9 mouse cellular contexts compared by ENCODE assay signal in the genomic region with DNA sequence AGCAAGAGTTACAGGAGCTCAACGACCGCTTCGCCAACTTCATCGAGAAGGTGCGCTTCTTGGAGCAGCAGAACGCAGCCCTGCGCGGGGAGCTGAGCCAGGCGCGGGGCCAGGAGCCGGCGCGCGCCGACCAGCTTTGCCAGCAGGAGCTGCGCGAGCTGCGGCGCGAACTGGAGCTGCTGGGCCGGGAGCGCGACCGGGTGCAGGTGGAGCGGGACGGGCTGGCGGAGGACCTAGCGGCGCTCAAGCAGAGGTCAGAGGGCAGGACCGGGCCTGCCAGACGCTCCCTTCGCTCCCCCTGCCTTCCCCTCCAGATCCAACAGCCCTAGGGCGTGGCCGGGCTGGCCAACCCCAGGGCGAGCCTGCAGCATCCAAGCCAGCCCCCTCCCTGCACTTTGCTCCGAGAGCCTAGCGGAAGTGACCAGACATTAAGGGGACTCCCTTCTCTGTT. TPM values are rescaled to one million over a fixed set of nuclear protein-coding genes. Genes with fewer than 3 reads are reported as not detected.
DNase-seq lines count a peak whose midpoint lies in the region; ATAC-seq and TF ChIP-seq lines count a peak whose summit lies in the region.
"Had no signal": no experiment of that assay in that cellular context is flagged by ENCODE, and none has a peak within 500 bp of the region (broad histone marks: within the 10 kb centered on the region; RNA-seq: fewer than 3 reads in every experiment).

No protein-coding gene starts in this region.

- peaks cover 4 to 22% of the 10 kb centered on the region in 2 experiments; a peak in 3 of 4 replicates for H3K4me1 ChIP-seq in ES-E14 (ENCODE audit: control insufficient read depth in 2 of 2, insufficient read depth in 2 of 2, low read length in 2 of 2, poor library complexity in 1 of 2)
- H3K4me1 ChIP-seq in embryonic facial prominence, embryonic 15.5 days, result peaks cover 32% of the 10 kb centered on the region
- H3K4me1 ChIP-seq in hindbrain, postnatal 0 days (ENCODE audit: insufficient read depth, low read length), result no peaks in the 10 kb centered on the region; the same call in 1 of the 2 replicates
- H3K4me1 ChIP-seq in midbrain, embryonic 10.5 days, result peaks cover 43% of the 10 kb centered on the region

- H3K4me2 ChIP-seq in embryonic facial prominence, embryonic 15.5 days (replicated peaks), result peak overlapping the region; percentile 75
- peak overlapping the region; percentile 65 for H3K4me2 ChIP-seq in hindbrain, postnatal 0 days (ENCODE audit: low read depth, low read length)

- no peaks in the 10 kb centered on the region for H3K9me3 ChIP-seq in ES-E14 (ENCODE audit: control insufficient read depth, insufficient read depth, low read depth, low read length)
- H3K9me3 ChIP-seq in embryonic facial prominence, embryonic 15.5 days (replicated peaks), result no peaks in the 10 kb centered on the region
- no peaks in the 10 kb centered on the region for H3K9me3 ChIP-seq in hindbrain, postnatal 0 days (ENCODE audit: low read length)
- no peaks in the 10 kb centered on the region for H3K9me3 ChIP-seq in midbrain, embryonic 10.5 days (replicated peaks)

- peaks cover 85% of the 10 kb centered on the region for H3K27me3 ChIP-seq in embryonic facial prominence, embryonic 15.5 days
- peaks cover 38% of the 10 kb centered on the region for H3K27me3 ChIP-seq in hindbrain, postnatal 0 days (ENCODE audit: insufficient read depth, low read length)
- H3K27me3 ChIP-seq in midbrain, embryonic 10.5 days (ENCODE audit: low read depth, poor library complexity, severe bottlenecking), result peaks cover 100% of the 10 kb centered on the region

- no peak for TF ChIP-seq CTCF in hindbrain, postnatal 0 days (IDR thresholded peaks at IDR 0.05; ENCODE audit: low read depth)

- ATAC-seq in embryonic facial prominence, embryonic 15.5 days (ENCODE audit: insufficient number of reproducible peaks, low FRiP score, low TSS enrichment, low read depth), result no peak
- no peak for ATAC-seq in hindbrain, postnatal 0 days

- WGBS in embryonic facial prominence, embryonic 15.5 days, result under 1% methylated on average over 37 of the region's 37 CpGs
- WGBS in hindbrain, postnatal 0 days, result under 1% methylated on average over 37 of the region's 37 CpGs
- WGBS in midbrain, embryonic 10.5 days, result under 1% methylated on average over 37 of the region's 37 CpGs

- no peak overlapping the region for H3K27ac ChIP-seq in ES-E14 (ENCODE audit: insufficient read depth, low read depth, low read length, poor library complexity, severe bottlenecking)
- H3K27ac ChIP-seq in embryonic facial prominence, embryonic 15.5 days (replicated peaks), result no peak overlapping the region
- H3K27ac ChIP-seq in hindbrain, postnatal 0 days, result no peak overlapping the region
- H3K27ac ChIP-seq in midbrain, embryonic 10.5 days (replicated peaks), result no peak overlapping the region

- in situ Hi-C loops in ES-E14 (cut with MboI; ENCODE audit: low sequenced_read_pairs in 2 of 2, unreplicated experiment in 2 of 2), result no loop called here

- peak overlapping the region; percentile 45; the same call in 1 of the 2 replicates for H3K9ac ChIP-seq in ES-E14 (ENCODE audit: insufficient read depth, low read depth, low read length, poor library complexity, severe bottlenecking)
- 0 out of 2 replicates have a peak overlapping the region, but pooled peaks have one; percentile 12 for H3K9ac ChIP-seq in embryonic facial prominence, embryonic 15.5 days
- peak overlapping the region; percentile 22; the same call in 1 of the 2 replicates for H3K9ac ChIP-seq in hindbrain, postnatal 0 days (replicated peaks; ENCODE audit: low read length)

- peak overlapping the region; percentile 71 to 73 for H3K4me3 ChIP-seq in ES-E14 (ENCODE audit: insufficient read depth in 1 of 2, low read depth in 1 of 2, low read length in 2 of 2, poor library complexity in 1 of 2, severe bottlenecking in 1 of 2)
- peak overlapping the region; percentile 43 for H3K4me3 ChIP-seq in embryonic facial prominence, embryonic 15.5 days (replicated peaks)
- H3K4me3 ChIP-seq in hindbrain, postnatal 0 days (ENCODE audit: low read length), result peak overlapping the region; percentile 34
- peak overlapping the region; percentile 54 for H3K4me3 ChIP-seq in midbrain, embryonic 10.5 days

- DNase-seq in heart, adult 11 months, result peak; percentile 93
- DNase-seq in heart, adult 8-10 months (ENCODE audit: low spot score), result no peak
- DNase-seq in ES-E14 (ENCODE audit: low read depth, low spot score), result no peak
- DNase-seq in hindbrain, postnatal 0 days (ENCODE audit: low spot score), result peak; percentile 50
- DNase-seq in midbrain, embryonic 10.5 days (ENCODE audit: low spot score), result peak; percentile 57
- no peak for DNase-seq in thymus, postnatal 25 days
- DNase-seq in layer of hippocampus, adult 18-20 months (ENCODE audit: low spot score in 2 of 2), result no peak

- no peaks in the 10 kb centered on the region; the same call in 1 of the 2 replicates for H3K36me3 ChIP-seq in ES-E14 (ENCODE audit: control insufficient read depth, insufficient read depth, low read length, poor library complexity, severe bottlenecking)
- H3K36me3 ChIP-seq in embryonic facial prominence, embryonic 15.5 days, result no peaks in the 10 kb centered on the region
- H3K36me3 ChIP-seq in hindbrain, postnatal 0 days (ENCODE audit: insufficient read depth, low read length), result no peaks in the 10 kb centered on the region
- no peaks in the 10 kb centered on the region for H3K36me3 ChIP-seq in midbrain, embryonic 10.5 days

TF ChIP-seq in ES-E14, 5 proteins besides CTCF, POLR2A, EP300 and RAD21:
- no peak for TF ChIP-seq ZC3H11A (IDR thresholded peaks at IDR 0.05; ENCODE audit: borderline replicate concordance, low read depth, low read length)
- no peak for TF ChIP-seq HCFC1 (IDR thresholded peaks at IDR 0.05; ENCODE audit: borderline replicate concordance, insufficient read depth, low read length)

RNA-seq across cellular contexts. Expression of a gene that starts 0.6 kb away (rescaled TPM):
- 1 to 10 TPM in 1 of 4 experiments, under 1 TPM in 3; 0.16 to 1.4 (median 0.47) TPM for total RNA-seq in heart, adult 8-10 months (2022)
- 15.1 and 20.6 TPM in 2 replicates for total RNA-seq in ES-E14 (2012; rRNA removed)
- polyA plus RNA-seq in embryonic facial prominence, embryonic 15.5 days (2015; fragmentation: Nextera tagmentation; extraction: Ambion mirVana), result 8.8 and 9.9 TPM in 2 replicates
- 62.6 and 70.9 TPM in 2 replicates for total RNA-seq in hindbrain, postnatal 0 days (2014; rRNA removed)
- polyA plus RNA-seq in hindbrain, postnatal 0 days (2015; fragmentation: Nextera tagmentation; extraction: Ambion mirVana), result 50.0 and 53.5 TPM in 2 replicates
- 3.3 and 4.2 TPM in 2 replicates for polyA plus RNA-seq in midbrain, embryonic 10.5 days (2016; fragmentation: Nextera tagmentation; extraction: Ambion mirVana)
- 1 to 10 TPM in 1 of 2 experiments, under 1 TPM in 1; 0.61 to 1.1 TPM for total RNA-seq in layer of hippocampus, adult 18-20 months (2021)

RNA-seq across cellular contexts. Expression of a gene that starts 18.8 kb away (rescaled TPM):
- total RNA-seq in heart, adult 8-10 months (2022), result under 1 TPM in 2 of 4 experiments, not detected in 2; 0.22 to 0.35 TPM
- 27.8 and 32.1 TPM in 2 replicates for total RNA-seq in ES-E14 (2012; rRNA removed)
- 27.1 TPM in 2 replicates for polyA plus RNA-seq in embryonic facial prominence, embryonic 15.5 days (2015; fragmentation: Nextera tagmentation; extraction: Ambion mirVana)
- total RNA-seq in hindbrain, postnatal 0 days (2014; rRNA removed), result 4.3 and 10.5 TPM in 2 replicates
- 4.5 and 6.4 TPM in 2 replicates for polyA plus RNA-seq in hindbrain, postnatal 0 days (2015; fragmentation: Nextera tagmentation; extraction: Ambion mirVana)
- polyA plus RNA-seq in midbrain, embryonic 10.5 days (2016; fragmentation: Nextera tagmentation; extraction: Ambion mirVana), result 47.5 and 50.2 TPM in 2 replicates
- total RNA-seq in layer of hippocampus, adult 18-20 months (2021), result under 1 TPM in 1 of 2 experiments, not detected in 1; 0.72 TPM

RNA-seq across cellular contexts. Expression of a gene that starts 25.8 kb away (rescaled TPM):
- total RNA-seq in heart, adult 8-10 months (2022), result 10 to 100 TPM; 32.2 to 40.4 (median 33.3) TPM
- 335 and 424 TPM in 2 replicates for total RNA-seq in ES-E14 (2012; rRNA removed)
- 131 and 134 TPM in 2 replicates for polyA plus RNA-seq in embryonic facial prominence, embryonic 15.5 days (2015; fragmentation: Nextera tagmentation; extraction: Ambion mirVana)
- 43.8 and 58.3 TPM in 2 replicates for total RNA-seq in hindbrain, postnatal 0 days (2014; rRNA removed)
- polyA plus RNA-seq in hindbrain, postnatal 0 days (2015; fragmentation: Nextera tagmentation; extraction: Ambion mirVana), result 24.0 and 24.2 TPM in 2 replicates
- polyA plus RNA-seq in midbrain, embryonic 10.5 days (2016; fragmentation: Nextera tagmentation; extraction: Ambion mirVana), result 118 and 129 TPM in 2 replicates
- 10 to 100 TPM; 48.9 to 55.6 TPM for total RNA-seq in layer of hippocampus, adult 18-20 months (2021)

RNA-seq across cellular contexts. Expression of a gene that starts 32.1 kb away (rescaled TPM):
- total RNA-seq in heart, adult 8-10 months (2022), result not detected
- 3.1 and 3.7 TPM in 2 replicates for total RNA-seq in ES-E14 (2012; rRNA removed)
- polyA plus RNA-seq in embryonic facial prominence, embryonic 15.5 days (2015; fragmentation: Nextera tagmentation; extraction: Ambion mirVana), result 0.17 TPM in 1 of 2 replicates, not detected in the other
- total RNA-seq in hindbrain, postnatal 0 days (2014; rRNA removed), result 8.6 and 11.9 TPM in 2 replicates
- polyA plus RNA-seq in hindbrain, postnatal 0 days (2015; fragmentation: Nextera tagmentation; extraction: Ambion mirVana), result 4.3 and 5.7 TPM in 2 replicates
- polyA plus RNA-seq in midbrain, embryonic 10.5 days (2016; fragmentation: Nextera tagmentation; extraction: Ambion mirVana), result 0.21 and 2.3 TPM in 2 replicates
- not detected for total RNA-seq in layer of hippocampus, adult 18-20 months (2021)
- total RNA-seq: left cerebral cortex, postnatal 10 days had no signal

RNA-seq across cellular contexts. Expression of a gene that starts 37.4 kb away (rescaled TPM):
- total RNA-seq in heart, adult 8-10 months (2022), result 1 to 10 TPM in 1 of 4 experiments, under 1 TPM in 3; 0.38 to 1.2 (median 0.91) TPM
- total RNA-seq in ES-E14 (2012; rRNA removed), result 8.6 and 16.7 TPM in 2 replicates
- polyA plus RNA-seq in embryonic facial prominence, embryonic 15.5 days (2015; fragmentation: Nextera tagmentation; extraction: Ambion mirVana), result 0.28 and 0.64 TPM in 2 replicates
- 0.68 and 0.99 TPM in 2 replicates for total RNA-seq in hindbrain, postnatal 0 days (2014; rRNA removed)
- 0.45 and 0.48 TPM in 2 replicates for polyA plus RNA-seq in hindbrain, postnatal 0 days (2015; fragmentation: Nextera tagmentation; extraction: Ambion mirVana)
- 0.99 and 1.3 TPM in 2 replicates for polyA plus RNA-seq in midbrain, embryonic 10.5 days (2016; fragmentation: Nextera tagmentation; extraction: Ambion mirVana)
- total RNA-seq in layer of hippocampus, adult 18-20 months (2021), result under 1 TPM; 0.20 to 0.27 TPM
- total RNA-seq: left cerebral cortex, postnatal 10 days had no signal

Comparison
In these comparisons a context has a peak if more than half of its experiments do, and no peak if none do; other contexts are left out.
1. DNase-seq: peak in heart, adult 11 months (single experiment), hindbrain, postnatal 0 days (single experiment) and midbrain, embryonic 10.5 days (single experiment); none in heart, adult 8-10 months (single experiment), ES-E14 (single experiment), thymus, postnatal 25 days (single experiment) and layer of hippocampus, adult 18-20 months (0 of 2).
2. Peak in every context shown above with its lines, with median percentiles within 50 percentile points of each other: H3K4me3 ChIP-seq and H3K9ac ChIP-seq.